Mouse (Mus musculus) mouse trophoblast stem cell (cell line): ENCODE measurements around the gene Primpol.

Experiments
- in situ Hi-C, 2 experiments: fragments of 300-500 bp; cut with MseI, MboI; formaldehyde crosslinking; loops; 2 replicates in 1 of 2; 3 replicates in 1 of 2; pipeline ENCODE4 v1.15.1; 2025

Primpol gene

DNA sequence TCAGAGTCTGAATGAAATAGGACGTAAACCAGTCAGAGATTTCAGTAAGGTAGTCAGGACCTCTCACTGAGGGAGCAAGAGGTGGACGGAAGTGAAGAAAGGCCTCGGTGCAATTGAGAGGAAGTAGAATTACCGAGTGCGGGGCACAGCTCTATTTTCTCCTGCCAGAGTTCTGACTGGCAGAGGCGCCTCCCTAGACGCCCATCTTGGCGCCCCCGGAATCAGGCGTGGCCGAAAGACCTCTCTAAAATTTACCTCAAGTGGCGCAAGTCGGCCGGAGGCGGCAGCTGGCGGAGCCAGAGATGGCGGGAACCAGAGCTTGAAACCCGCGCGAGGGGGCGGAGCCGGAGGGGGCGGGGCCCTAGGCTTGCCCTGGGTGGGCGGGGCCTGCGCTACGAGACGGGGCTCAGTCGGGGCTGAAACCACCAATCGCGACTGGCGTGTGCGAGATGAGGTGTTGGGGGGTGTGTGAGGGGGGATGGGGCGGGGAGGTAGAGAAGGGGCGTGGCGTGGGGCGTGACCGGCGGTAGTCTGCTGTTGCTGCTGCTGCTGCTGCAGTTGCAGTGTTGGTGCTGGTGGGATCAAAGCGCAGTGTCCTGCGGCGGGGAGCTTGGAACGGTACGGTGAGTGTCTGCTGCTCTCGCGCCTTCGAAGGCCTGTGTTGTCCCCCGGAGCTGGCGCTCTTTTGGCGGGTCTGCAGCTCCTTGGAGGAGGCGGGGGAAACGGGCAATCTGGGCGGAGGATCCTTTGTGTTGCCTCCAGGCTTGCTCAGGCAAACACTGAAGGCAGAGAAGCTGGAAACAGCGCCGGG lies at the start of gene Primpol, which contains the start of gene Casp3:
TSS of gene Primpol (minus strand) at position 334 of the 811 bp plus-strand sequence.
TSS of gene Casp3 (plus strand) at position 413 of the 811 bp plus-strand sequence.
- in situ Hi-C loops = no loop called here

DNA sequence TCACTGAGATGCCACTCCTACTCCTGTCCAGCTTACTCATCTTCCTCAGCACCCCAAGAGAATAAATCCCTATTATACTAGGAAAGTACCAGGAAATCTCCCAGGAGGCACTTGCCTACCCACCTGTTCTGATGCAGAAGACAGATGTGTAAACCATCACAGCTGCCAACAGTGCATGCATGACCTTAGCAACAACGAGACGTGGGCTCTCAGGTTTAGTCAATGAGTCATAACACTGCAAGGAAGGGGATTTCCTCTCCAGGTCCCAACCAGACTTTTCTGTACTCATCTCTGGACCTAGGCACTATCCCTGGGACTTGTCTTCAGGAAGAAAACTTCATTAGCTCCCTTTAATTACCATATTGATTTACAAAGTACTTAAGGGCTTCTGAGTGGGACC lies 38.9 kb upstream of the Primpol start:
- in situ Hi-C loops = no loop called here

GRCm38 (mm10) chr8:46651872-46652271 lies 34.9 kb upstream of the Primpol start:
- in situ Hi-C loops = no loop called here

DNA sequence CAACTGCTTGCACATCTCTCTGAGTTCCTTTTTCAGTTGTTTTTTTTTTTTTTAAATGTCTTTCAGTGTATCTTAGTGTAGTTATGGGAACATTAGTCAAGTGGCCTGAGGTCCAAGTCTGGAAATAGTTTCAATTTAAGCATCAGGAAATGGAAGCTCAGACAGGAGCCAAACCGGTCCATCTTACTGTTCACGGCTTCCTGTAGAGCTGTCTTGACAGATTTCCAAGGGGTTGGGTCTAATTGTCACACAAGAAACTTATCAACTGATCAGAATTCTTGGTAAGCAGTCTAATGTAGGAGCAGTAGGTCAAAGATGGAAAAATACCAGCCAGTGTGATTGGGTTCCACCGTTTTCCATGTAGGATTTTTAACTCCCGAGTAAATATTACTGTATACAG lies 31.4 kb upstream of the Primpol start:
- in situ Hi-C loops = no loop called here

- in situ Hi-C loops = no loop called here
Observed at GRCm38 (mm10) chr8:46641272-46641671, 24.3 kb upstream of the Primpol start.

GRCm38 (mm10) chr8:46639852-46640251 lies 22.8 kb upstream of the Primpol start:
- in situ Hi-C loops = no loop called here

DNA sequence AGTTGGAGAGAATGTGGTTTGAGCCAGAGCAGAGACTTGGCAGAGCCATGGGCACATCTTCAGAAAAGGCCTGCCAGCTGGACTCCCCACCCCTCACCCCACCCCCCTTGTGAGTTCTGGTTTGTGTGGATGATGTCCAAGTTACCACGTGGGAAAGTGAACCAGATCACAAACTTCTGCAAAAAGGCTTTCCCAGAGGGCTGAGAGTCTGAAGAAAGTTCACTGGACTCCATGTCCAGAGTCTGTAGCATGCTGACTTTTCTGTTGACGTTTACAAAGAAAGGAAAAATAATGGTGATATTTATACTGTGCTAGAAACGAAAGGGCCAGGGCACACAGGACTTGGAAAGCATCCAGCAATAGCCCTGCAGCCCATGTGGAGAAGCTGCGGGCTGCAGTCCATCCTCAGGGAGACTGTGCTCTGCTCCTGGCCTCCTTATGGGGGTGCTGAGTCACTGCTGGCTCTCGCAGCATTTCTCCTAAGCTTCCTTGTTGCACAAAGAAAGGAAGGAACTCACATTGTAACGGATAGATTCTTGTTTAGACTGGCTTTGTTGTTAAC lies 22.1 kb upstream of the Primpol start:
- in situ Hi-C loops = no loop called here

DNA sequence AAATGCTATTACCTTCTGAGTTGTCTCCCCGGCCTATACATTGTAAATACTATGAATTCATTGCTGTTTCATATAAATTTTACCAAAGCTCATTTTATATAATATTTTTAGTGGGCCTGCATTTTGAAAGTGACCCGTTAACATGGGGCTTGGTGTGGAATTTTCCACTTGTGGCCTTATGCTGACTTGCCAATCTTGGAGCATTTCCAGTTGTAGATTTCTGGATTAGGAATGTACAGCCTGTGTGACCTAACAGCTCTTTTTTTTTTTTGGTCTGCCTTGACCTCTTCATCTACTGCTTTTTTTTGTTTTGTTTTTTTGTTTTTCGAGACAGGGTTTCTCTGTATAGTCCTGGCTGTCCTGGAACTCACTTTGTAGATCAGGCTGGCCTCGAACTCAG lies 13.9 kb upstream of the Primpol start:
- in situ Hi-C loops = no loop called here

GRCm38 (mm10) chr8:46630422-46630821 lies 13.4 kb upstream of the Primpol start:
- in situ Hi-C loops = no loop called here

GRCm38 (mm10) chr8:46628645-46629044 lies 11.6 kb upstream of the Primpol start:
- in situ Hi-C loops = no loop called here

GRCm38 (mm10) chr8:46627881-46628280 lies 10.9 kb upstream of the Primpol start:
- in situ Hi-C loops = no loop called here

DNA sequence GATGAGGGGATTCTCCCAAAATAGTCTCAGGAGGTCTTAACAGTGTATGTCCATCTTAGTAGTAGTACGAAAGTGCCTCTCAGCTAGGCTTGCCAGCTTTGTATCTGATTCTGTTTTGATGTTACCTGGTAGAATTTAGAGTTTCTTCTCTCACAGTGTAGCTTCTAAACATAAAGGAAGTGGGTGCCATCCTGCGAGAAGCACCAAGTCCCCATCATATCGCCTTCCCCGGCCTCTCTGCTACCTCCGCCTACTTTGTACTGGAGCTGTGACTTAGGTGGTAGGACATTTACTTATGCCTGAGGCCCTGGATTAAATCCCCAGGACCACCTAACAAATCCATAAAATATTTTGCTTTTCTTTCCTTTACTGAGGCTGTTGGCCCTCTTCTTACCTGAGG lies 9.6 kb upstream of the Primpol start:
- in situ Hi-C loops = no loop called here

- in situ Hi-C loops = no loop called here
Observed at GRCm38 (mm10) chr8:46625166-46625565, 8.2 kb upstream of the Primpol start.

DNA sequence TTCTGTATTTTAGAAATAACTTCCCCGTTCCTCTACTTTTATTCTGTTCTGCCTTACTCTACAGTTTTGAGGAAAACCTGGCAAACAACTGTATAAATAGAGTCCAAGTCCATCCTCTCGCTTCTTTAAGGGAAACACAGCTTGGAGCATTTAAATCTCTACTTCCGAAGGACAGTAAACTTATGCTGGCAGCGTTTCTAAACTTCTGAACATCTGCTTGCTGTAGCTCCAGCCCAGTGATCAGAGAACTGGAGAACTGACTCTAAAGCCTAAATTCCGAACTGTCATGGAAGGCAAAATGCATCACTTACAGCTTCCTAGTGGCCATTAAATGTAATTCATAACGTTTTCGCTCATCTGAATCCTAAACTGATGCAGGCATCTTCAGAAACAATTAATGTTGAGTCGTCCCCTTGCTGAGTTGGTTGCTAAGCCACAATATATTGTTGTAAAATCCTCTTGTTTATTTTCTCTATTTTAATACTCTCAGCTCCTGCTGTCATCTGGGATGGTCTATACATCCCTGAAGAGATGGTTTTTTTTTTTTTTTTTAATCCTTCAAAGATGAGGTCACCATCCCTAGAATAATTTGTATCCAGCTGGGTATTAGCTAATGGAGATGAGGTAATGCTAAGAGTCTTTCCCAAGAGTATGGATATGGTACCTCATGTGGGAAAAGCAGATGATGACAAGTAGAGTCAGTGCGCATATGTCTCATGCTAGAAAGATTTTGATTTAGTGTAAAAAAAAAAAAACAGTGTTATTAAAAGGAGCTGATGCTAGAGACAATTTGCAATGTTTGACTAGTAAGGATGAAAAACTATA lies 5.6 kb upstream of the Primpol start:
- in situ Hi-C loops = no loop called here

GRCm38 (mm10) chr8:46618639-46619320 lies 1.8 kb upstream of the Primpol start:
- in situ Hi-C loops = no loop called here

DNA sequence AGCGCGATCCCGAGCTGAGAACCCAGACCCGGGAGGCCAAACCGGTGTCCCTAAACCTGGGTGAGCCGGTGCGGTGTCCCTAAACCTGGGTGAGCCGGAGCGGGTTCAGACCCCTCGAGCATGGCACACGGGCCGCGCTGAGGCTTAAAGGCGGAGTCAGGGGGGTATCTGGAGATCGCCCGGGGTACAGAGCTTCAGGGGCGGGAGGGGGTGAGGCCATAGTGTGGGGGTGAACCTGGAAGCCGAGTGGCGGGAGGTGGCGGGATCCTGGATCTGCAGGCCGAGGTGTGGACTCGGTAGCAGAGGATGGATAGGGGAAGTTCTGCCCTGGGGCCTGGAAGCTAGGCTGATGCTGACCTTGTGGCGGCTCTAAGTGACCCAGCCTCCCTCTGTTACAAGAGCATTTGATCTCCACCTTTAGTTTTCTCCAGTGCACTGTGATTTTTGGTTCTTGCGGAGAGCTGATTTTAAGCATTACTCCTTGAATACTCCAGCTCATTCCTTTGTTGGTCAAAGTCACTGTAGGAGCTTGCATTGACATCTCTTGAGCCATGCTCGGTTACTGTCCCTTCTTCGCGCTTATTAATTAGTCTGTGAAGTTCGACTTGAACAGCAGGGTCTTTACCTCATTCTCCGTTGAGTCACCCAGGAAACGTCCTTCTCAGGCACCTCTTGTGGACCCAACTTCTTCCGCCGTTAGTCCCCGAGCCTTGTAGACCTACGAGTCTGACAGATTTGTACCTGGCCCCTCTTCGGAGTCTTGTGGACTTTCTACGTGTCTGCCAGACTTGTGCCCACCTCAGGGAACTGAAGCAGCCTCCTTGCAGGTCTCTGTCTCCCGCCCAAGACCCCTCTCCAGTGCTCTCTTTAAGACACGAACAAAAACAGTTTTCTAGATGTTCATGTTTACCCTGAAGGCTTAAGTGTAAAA lies 943 bp upstream of the Primpol start:
- in situ Hi-C loops = no loop called here

DNA sequence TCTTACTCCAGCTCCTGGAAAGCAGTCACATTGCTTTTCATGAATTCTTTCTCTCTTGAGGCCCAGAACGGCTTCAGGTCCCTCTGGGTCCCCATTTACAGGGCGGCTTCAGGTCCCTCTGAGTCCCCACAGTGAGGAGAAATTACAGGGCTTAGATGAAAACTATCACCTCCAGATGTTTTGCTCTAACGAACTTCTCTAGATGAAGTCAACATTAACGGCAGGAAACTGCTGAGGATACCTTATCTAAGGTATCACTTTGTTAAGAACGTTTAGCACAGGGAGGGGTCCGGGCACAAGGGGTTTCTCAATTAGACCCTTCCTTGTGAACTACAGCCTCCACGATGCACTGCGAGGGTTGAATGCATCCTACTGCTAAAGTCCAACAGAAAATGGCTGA lies 1.1 kb downstream of the Primpol start:
- in situ Hi-C loops = no loop called here

GRCm38 (mm10) chr8:46613377-46613776 lies 3.6 kb downstream of the Primpol start:
- in situ Hi-C loops = no loop called here

- in situ Hi-C loops = no loop called here
Observed at GRCm38 (mm10) chr8:46612913-46613312, 4.1 kb downstream of the Primpol start.

DNA sequence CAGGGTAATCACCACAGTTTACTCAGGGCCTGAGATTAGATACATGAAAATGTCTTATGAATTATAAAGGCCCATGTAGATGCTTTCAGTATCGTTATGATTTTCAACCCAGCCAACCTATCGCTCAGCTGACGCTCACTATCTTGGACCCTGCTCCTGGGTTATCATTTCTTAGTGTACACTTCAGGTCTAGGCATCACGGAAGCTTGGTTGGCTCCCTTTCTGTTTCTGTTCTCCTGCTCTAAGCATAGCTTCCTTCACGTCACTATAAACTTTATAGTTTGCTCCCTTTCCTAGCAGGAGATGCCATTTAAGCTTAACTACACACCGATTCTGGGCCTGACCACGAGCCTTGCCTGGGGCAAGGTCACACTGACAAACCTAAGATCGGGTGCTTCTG lies 5.5 kb downstream of the Primpol start:
- in situ Hi-C loops = no loop called here

- in situ Hi-C loops = no loop called here
Observed at GRCm38 (mm10) chr8:46606930-46607329, 10.1 kb downstream of the Primpol start.
